Mouse (Mus musculus): ENCODE data around the gene Dhx15.
A peak's percentile ranks its signal among the peaks of the same experiment; 100 is the strongest.

The Dhx15 gene

GRCm38 (mm10) chr5:52110808-52111663 lies 79.3 kb downstream of the Dhx15 start:
- DNase-seq (ENCODE audit: low spot score in 2 of 2) = peak in 1 of 2 experiments; percentile 17
